Mouse (Mus musculus) ES-E14 (cell line): ENCODE data around the gene Hexim2.

Experiments used
- CHD2 ChIP-seq: IDR thresholded peaks from 2 replicates; pipeline ENCODE4 v1.6.1; 2014; ENCODE audit warnings: mild to moderate bottlenecking, low read depth, low read length, inconsistent platforms
- HCFC1 ChIP-seq: IDR thresholded peaks from 2 replicates; pipeline ENCODE4 v1.6.1; 2012; ENCODE audit warnings: low read length, inconsistent platforms, borderline replicate concordance; ENCODE audit not compliant: insufficient read depth
- ZC3H11A ChIP-seq: IDR thresholded peaks from 2 replicates; pipeline ENCODE4 v1.6.1; 2012; ENCODE audit warnings: low read depth, mild to moderate bottlenecking, inconsistent platforms, low read length, borderline replicate concordance
- ZNF384 ChIP-seq: IDR thresholded peaks from 2 replicates; pipeline ENCODE4 v1.6.1; 2012; ENCODE audit warnings: low read depth, low read length, inconsistent platforms

DNA sequence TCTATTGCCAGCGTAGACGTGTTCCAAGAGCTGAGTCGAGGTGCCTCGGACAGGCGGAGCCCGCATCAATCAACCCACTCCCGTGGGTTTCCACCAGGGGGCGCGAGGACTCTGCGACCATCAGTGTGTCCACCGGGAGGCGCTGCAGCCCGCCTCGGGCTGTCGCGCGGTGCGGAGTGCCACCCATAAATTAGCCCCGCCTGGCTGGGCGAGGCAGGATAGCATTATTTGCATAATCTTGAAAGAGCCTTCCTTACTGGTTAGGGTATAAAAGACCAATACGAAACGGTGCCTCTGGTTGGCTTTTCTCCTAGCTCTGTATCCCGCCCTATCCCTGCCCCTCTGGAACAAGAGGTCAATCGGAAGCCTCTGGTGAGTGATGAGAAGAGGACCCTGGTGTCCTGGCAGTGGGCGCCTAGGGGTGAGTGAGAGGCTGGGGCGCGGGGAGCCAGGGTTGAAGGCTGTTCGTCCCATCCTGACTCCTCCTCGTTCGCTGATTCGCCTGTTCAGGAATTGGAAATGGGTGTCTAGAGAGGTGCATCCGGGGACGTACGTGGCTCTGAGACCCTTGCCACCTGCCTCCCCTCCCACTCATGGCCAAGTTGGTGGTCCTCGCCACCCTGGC lies 29.4 kb upstream of the Hexim2 start:
- TF ChIP-seq ZC3H11A (peak; percentile 99), ZNF384 (peak; percentile 85), HCFC1 (peak; percentile 75), CHD2 (no peak)
